Mouse (Mus musculus) liver, embryonic 14.5 days (tissue): ENCODE data around the gene Asl.

ENCODE experiments used
- CTCF ChIP-seq: IDR thresholded peaks from 2 replicates; pipeline ENCODE4 v1.5.1; 2016; ENCODE audit warnings: antibody characterized with exemption, low read depth, control low read depth
- EP300 ChIP-seq: IDR thresholded peaks from 2 replicates; pipeline ENCODE4 v1.6.1; 2016; ENCODE audit warnings: antibody characterized with exemption, low read depth

- TF ChIP-seq CTCF (no peak), EP300 (no peak)
These were observed 27.3 kb upstream of the Asl start for GRCm38 (mm10) chr5:130056303-130056702.
